In the genomic region with DNA sequence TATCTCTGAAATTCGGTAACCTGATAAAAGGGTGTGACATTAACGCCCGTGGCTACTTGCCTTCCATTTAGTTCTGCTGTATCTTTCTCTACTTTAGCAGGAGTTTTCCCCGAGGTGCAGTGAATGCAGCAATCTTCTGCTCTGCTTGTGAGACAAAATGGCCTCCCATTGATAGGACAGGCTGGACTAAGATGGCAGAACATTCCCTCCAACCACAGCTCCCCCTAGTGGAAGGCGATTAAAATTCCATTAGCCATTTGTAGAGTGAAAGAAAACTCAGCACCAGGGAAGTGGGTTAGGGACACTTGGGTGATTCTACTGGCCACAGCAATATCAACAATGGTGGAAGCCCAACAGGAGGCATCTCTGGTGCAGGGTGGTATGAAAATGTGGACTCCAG, we compare ENCODE assay signal across 8 mouse cellular contexts.
DNase-seq lines count a peak whose midpoint lies in the region.
"Had no signal": no experiment of that assay in that cellular context is flagged by ENCODE, and none has a peak within 500 bp of the region (broad histone marks: within the 10 kb centered on the region; RNA-seq: fewer than 3 reads in every experiment).

No protein-coding gene starts in this region.

- DNase-seq in kidney, postnatal 4 days, result peak; percentile 39 to 51
- DNase-seq in kidney, adult 8-10 months, result no peak
- DNase-seq in B cell, adult 2 months, result peak; percentile 74
- peak; percentile 79 for DNase-seq in ES-CJ7 (ENCODE audit: low read depth, low spot score)
- DNase-seq in forelimb bud, embryonic 11.5 days (ENCODE audit: low read depth, low spot score), result peak; percentile 29
- peak; percentile 73 for DNase-seq in testis, postnatal 10 days (ENCODE audit: low spot score)
- DNase-seq in left cerebral cortex, adult 11 months (ENCODE audit: low spot score), result no peak
- DNase-seq: liver, embryonic 13.5 days had no signal

Comparison
In these comparisons a context has a peak if more than half of its experiments do, and no peak if none do; other contexts are left out.
1. DNase-seq: peak in kidney, postnatal 4 days (2 of 2), B cell, adult 2 months (2 of 2), ES-CJ7 (single experiment), forelimb bud, embryonic 11.5 days (single experiment) and testis, postnatal 10 days (single experiment); none in kidney, adult 8-10 months (0 of 2) and left cerebral cortex, adult 11 months (single experiment).